Comparison of ENCODE assay signal across 9 mouse cellular contexts in genomic region chr16:28838016-28838415, GRCm38 (mm10).
DNase-seq lines count a peak whose midpoint lies in the region; ATAC-seq lines count a peak whose summit lies in the region.
"Had no signal": no experiment of that assay in that cellular context is flagged by ENCODE, and none has a peak within 500 bp of the region (broad histone marks: within the 10 kb centered on the region; RNA-seq: fewer than 3 reads in every experiment).

No protein-coding gene starts in this region.

- H3K9me3 ChIP-seq in kidney, embryonic 16.5 days (ENCODE audit: low read length) = no peaks in the 10 kb centered on the region
- H3K9me3 ChIP-seq in hindbrain, embryonic 11.5 days (ENCODE audit: control insufficient read depth, low read length) = no peaks in the 10 kb centered on the region
- no peaks in the 10 kb centered on the region for H3K9me3 ChIP-seq in neural tube, embryonic 11.5 days (ENCODE audit: control insufficient read depth, low read length)
- H3K9me3 ChIP-seq: limb, embryonic 15.5 days had no signal

- peak; percentile 70 for DNase-seq in kidney, adult 18-20 months
- peak; percentile 86 for DNase-seq in NIH3T3 (ENCODE audit: low read depth)
- peak; percentile 56 for DNase-seq in cerebellum, adult 9-11 months
- DNase-seq in hindbrain, embryonic 11.5 days (ENCODE audit: low spot score) = peak; percentile 82
- DNase-seq in left cerebral cortex, postnatal 10 days (ENCODE audit: extremely low spot score in 1 of 2, low spot score in 2 of 2) = peak; percentile 46 to 49
- peak; percentile 72 for DNase-seq in neural tube, embryonic 11.5 days (ENCODE audit: low spot score)
- DNase-seq in T-cell, adult 2 months (ENCODE audit: low spot score) = no peak

- H3K36me3 ChIP-seq in kidney, embryonic 16.5 days (ENCODE audit: insufficient read depth, low read length) = no peaks in the 10 kb centered on the region
- no peaks in the 10 kb centered on the region for H3K36me3 ChIP-seq in hindbrain, embryonic 11.5 days (ENCODE audit: control insufficient read depth, insufficient read depth, low read length)
- H3K36me3 ChIP-seq in neural tube, embryonic 11.5 days (ENCODE audit: control insufficient read depth, insufficient read depth, low read length) = no peaks in the 10 kb centered on the region
- H3K36me3 ChIP-seq: limb, embryonic 15.5 days had no signal

- intact Hi-C loops in left cerebral cortex, postnatal 10 days (cut with DNase I) = loop anchor here (5.0 to 10.0 kb wide), 2 partner anchors 617 to 739 kb away; partner anchors contain the start of gene Opa1

- H3K4me2 ChIP-seq in kidney, embryonic 16.5 days (replicated peaks; ENCODE audit: low read depth, low read length) = no peak overlapping the region
- no peak overlapping the region for H3K4me2 ChIP-seq in hindbrain, embryonic 11.5 days (replicated peaks; ENCODE audit: low read depth, low read length)
- no peak overlapping the region for H3K4me2 ChIP-seq in neural tube, embryonic 11.5 days (ENCODE audit: low read depth)
- H3K4me2 ChIP-seq: limb, embryonic 15.5 days had no signal

- no peaks in the 10 kb centered on the region; the same call in 1 of the 2 replicates for H3K27me3 ChIP-seq in kidney, embryonic 16.5 days (ENCODE audit: insufficient read depth, low read length)
- H3K27me3 ChIP-seq in hindbrain, embryonic 11.5 days (ENCODE audit: control insufficient read depth, insufficient read depth, low read length) = 0 out of 2 replicates have a peak, but pooled peaks cover 3% of the 10 kb centered on the region
- no peaks in the 10 kb centered on the region for H3K27me3 ChIP-seq in neural tube, embryonic 11.5 days (ENCODE audit: control insufficient read depth, insufficient read depth, low read length)

- peaks cover 19% of the 10 kb centered on the region for H3K4me1 ChIP-seq in kidney, embryonic 16.5 days (ENCODE audit: insufficient read depth, low read length)
- H3K4me1 ChIP-seq in hindbrain, embryonic 11.5 days (replicated peaks; ENCODE audit: control insufficient read depth, insufficient read depth, low read length) = no peaks in the 10 kb centered on the region; the same call in 1 of the 2 replicates
- H3K4me1 ChIP-seq in neural tube, embryonic 11.5 days (ENCODE audit: control insufficient read depth, insufficient read depth, low read length) = peaks cover 7% of the 10 kb centered on the region

- 16% methylated on average over 12 of the region's 12 CpGs for WGBS in kidney, embryonic 16.5 days
- WGBS in hindbrain, embryonic 11.5 days = 17% methylated on average over 12 of the region's 12 CpGs
- WGBS in neural tube, embryonic 11.5 days = 19% methylated on average over 12 of the region's 12 CpGs

- H3K27ac ChIP-seq in kidney, embryonic 16.5 days (ENCODE audit: low read length) = no peak overlapping the region
- H3K27ac ChIP-seq in hindbrain, embryonic 11.5 days (ENCODE audit: low read depth, low read length) = no peak overlapping the region
- no peak overlapping the region for H3K27ac ChIP-seq in neural tube, embryonic 11.5 days (ENCODE audit: low read depth, low read length)
- H3K27ac ChIP-seq: limb, embryonic 15.5 days had no signal

- H3K9ac ChIP-seq in kidney, embryonic 16.5 days (replicated peaks; ENCODE audit: low read length) = no peak overlapping the region
- no peak overlapping the region for H3K9ac ChIP-seq in hindbrain, embryonic 11.5 days (ENCODE audit: low read depth, low read length)
- H3K9ac ChIP-seq in neural tube, embryonic 11.5 days (ENCODE audit: low read length) = no peak overlapping the region
- H3K9ac ChIP-seq: limb, embryonic 15.5 days had no signal

- ATAC-seq in kidney, embryonic 16.5 days (ENCODE audit: low FRiP score, low TSS enrichment) = no peak
- ATAC-seq in hindbrain, embryonic 11.5 days (ENCODE audit: low FRiP score) = 0 out of 2 replicates have a peak, but pooled peaks have one; percentile 14
- ATAC-seq in neural tube, embryonic 11.5 days (ENCODE audit: insufficient read depth, low FRiP score, low TSS enrichment) = no peak

- no peak overlapping the region for H3K4me3 ChIP-seq in kidney, embryonic 16.5 days (ENCODE audit: low read length)
- H3K4me3 ChIP-seq in hindbrain, embryonic 11.5 days (ENCODE audit: low read depth, low read length) = no peak overlapping the region
- no peak overlapping the region for H3K4me3 ChIP-seq in neural tube, embryonic 11.5 days (ENCODE audit: low read depth, low read length)
- H3K4me3 ChIP-seq: limb, embryonic 15.5 days had no signal
